Mouse (Mus musculus) layer of hippocampus, adult 18-20 months (tissue): Measurements from ENCODE around the gene Diras2. TPM values are rescaled to one million over a fixed set of nuclear protein-coding genes. Genes with fewer than 3 reads are reported as not detected.
A peak's percentile ranks its signal among the peaks of the same experiment; 100 is the strongest.

Experiments
- DNase-seq, 2 experiments: peaks; one replicate each; pipeline ENCODE4 v3.0.0; 2022; ENCODE audit warnings: low spot score in 2 of 2
- total RNA-seq, 2 experiments: library from RNA; stranded (reverse); gene quantifications; 2 replicates each; pipeline ENCODE4 v1.2.3; 2021

The Diras2 gene
- total RNA-seq, 2 experiments from 2014 or later: 164 to 166 TPM

DNA sequence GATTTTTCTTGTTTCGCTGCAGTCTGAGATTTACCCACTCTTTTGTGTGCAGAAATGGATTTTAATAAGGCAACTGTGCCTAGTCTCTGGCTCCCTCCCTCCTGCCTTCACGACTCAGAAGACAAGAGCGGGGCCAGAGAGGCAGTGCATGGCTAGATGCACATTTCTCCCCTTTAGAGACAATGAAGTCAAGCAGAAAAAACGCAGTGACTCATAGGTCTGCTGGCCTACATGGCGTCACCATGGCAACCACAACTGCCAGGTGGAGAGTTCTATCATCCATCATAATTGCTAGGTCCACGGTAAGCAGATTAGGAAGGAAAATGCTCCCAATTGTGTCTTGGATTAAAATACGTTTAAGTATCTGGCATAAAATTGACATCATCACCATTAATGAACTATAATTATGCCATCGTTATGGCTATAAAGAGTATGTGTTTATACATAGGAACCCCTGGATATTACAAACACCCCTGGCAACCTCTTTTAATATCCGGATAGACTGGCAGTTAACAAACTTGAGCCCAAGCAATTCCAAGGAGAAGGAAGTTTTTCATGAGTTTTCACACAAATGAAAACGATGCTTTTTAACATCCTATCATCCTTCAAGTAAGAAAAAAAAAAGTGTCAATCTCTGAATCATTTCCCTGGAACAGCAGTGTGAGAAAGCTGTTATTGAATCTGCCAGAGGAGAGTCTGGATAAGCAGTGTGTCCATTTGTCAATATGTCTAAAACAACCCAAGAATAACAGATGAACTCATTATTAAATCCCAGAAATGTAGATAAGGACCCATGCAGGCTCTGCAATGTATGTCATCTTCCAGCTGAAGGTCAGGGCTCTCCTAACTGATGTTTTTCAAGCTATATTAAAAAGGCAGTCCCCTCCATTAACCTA lies 61.0 kb downstream of the Diras2 start:
- peak; percentile 25 to 63 for DNase-seq

DNA sequence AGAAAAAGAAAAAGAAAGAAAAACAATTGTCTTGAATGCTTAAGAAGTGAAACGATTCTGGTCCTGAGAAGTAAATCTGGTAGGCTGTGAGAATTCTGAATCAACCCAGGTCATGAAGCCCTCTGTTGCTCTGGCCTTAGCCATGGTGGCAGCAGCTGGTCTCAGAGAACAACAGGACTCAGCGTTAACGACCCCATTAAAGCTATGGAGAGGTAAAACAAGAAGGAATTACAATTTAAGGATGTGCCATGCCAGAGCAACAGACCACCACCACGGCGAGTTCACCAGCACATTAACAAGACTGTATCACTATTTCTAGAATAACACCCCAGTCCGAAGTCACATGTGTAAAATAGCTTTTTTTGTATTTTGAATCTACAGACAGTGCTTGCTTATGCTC lies 65.9 kb downstream of the Diras2 start:
- no peak for DNase-seq

DNA sequence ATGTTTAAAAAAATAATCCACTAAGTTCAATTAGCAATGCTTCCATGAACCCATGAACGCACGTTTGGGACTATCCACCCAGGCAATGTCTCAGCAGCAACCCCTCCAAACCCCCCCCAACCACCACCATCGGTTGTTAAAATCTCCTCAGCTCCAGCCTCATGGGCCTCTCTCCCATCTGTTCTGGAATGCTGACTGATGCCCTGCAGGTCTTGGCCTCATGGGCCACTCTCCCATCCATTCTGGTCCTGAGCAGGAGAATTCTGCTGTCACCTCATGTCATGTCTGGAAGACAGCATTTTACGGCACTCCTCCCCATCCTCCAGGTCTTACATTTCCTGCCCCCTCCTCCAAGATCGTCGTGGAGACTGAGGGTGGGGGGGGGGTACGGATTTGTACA lies 71.1 kb downstream of the Diras2 start:
- no peak for DNase-seq

DNA sequence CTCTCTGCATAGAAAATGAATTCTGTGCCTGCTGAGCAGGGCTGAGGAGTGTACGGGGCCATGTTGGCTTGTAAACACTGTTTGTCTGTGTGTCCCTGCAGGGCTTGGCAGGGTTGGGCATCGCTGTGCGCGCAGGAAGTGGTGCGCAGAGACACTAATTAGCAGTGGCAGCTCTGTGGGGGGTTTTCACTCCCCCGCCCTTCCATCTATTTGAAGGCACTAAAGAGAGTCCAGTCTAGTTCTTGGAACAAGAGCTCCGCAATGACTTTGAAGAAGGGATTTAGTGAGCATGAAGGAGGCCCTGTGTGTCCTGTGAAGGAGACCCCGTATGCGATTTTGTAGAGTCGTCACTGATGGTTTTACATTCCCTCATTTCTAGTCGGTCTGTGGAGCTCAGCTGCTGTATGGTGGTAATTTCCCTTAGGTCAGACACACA lies 73.2 kb downstream of the Diras2 start:
- peak; percentile 32 to 70 for DNase-seq

DNA sequence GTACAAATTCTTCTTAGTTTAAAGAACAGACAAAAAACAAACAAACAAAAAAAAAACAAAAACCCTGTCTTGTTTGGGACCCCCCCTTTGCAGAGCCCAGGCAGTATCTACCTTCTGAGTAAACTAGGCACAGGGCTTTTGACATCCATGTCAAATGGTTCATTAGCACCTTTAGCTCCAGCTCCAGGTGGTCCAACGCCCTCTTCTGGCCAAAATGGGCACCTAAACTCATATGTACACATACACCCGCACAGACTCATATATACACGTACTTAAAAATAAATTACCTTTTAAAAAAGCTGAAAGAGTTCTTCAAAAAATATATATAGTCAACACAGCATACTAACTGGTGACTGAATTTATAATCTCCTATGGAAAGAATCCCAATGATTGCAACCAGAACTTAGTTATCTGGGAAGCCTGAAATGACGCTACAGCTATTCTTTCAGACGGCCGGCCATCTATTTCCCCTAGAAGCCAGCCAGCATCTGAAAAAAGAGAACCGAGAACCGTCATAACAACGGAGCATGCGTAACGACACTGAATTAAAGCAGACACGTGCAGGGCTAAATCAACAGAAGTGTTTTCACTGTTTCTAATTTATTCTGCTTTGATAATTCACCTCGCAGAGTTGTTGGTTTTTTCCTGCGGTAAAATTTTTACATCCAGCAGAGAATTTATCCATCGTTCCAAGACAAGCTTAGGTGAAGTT lies 73.7 kb downstream of the Diras2 start:
- DNase-seq: no peak

DNA sequence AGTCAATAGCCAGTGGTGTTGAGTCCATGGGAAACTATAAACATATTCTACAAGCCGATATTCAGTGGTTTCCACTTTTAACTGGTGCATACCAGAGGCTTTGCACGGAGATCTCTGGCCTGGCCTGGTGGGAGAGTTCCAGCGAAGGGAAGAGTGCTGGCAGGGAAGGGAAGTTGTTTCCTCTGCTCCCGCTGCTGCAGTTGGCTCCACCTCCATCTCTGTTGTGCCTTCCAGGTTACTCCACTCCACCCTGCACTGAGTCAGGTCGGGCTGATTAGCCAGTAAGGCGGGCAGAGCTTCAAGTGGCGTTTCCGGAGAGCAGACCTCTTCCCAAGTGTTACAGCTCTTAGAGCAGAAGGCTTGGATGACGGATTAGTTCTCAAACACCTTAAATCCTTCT lies 75.8 kb downstream of the Diras2 start:
- DNase-seq: no peak

DNA sequence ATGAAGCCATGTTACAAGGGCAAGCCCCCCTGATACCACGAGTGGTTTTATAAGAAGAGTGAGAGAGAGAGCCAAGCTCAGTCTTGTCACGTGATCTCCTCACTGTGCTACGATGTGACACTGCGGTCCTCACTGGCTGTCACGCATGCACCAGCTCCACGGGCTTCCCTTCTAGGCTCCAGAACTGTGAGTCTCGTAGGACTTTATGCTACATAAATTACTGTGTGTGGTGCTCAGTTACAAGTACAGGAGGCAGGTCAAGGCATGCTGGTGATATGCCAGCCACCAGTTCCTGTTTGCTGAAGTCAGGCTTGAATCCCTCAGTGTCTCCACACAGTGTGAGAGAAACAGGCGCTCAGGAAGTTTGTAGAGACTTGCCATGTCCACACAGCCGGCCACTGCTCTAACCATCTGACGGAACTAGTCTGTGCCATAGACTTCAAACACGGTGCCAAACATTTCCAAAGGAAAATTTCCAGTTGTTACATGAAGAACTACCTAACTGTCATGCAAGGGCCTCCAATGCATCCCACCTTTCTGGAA lies 76.3 kb downstream of the Diras2 start:
- no peak for DNase-seq

Other genes with a start within 250 kb of the Diras2 start
- gene Syk, start 51.9 kb upstream of the Diras2 start, total RNA-seq: 1 to 10 TPM; 2.7 TPM